Mouse (Mus musculus) duodenum, adult 2 months (tissue): ENCODE measurements around the gene Parp3. TPM values are rescaled to one million over a fixed set of nuclear protein-coding genes. Genes with fewer than 3 reads are reported as not detected.

Source experiments
- polyA plus RNA-seq: library from polyadenylated mRNA; depleted of rRNA; stranded (reverse); fragments of >200 nt; gene quantifications from 2 replicates; pipeline ENCODE4 v1.2.3, GENCODE M21; 2012; ENCODE audit warnings: low replicate concordance; rRNA removed

The Parp3 gene
- polyA plus RNA-seq: 20.4 and 31.8 TPM in 2 replicates

GRCm38 (mm10) chr9:106476924-106477484 lies at the start of gene Parp3:
Gene Parp3 (minus strand): TSS chr9:106476949.

GRCm38 (mm10) chr9:106514273-106514672 lies 37.5 kb upstream of the Parp3 start, which contains the start of gene Iqcf5:
Gene Iqcf5 (plus strand): TSS chr9:106514573.

GRCm38 (mm10) chr9:106499667-106500066 lies 22.9 kb upstream of the Parp3 start, which contains the start of gene Iqcf1:
Gene Iqcf1 (plus strand): TSS chr9:106499967.

GRCm38 (mm10) chr9:106475663-106476001 lies 1.1 kb downstream of the Parp3 start, which contains the start of gene Rrp9:
Gene Rrp9 (plus strand): TSS chr9:106475963.

GRCm38 (mm10) chr9:106465571-106466200 lies 11.1 kb downstream of the Parp3 start, which contains the start of gene Gpr62:
Gene Gpr62 (minus strand): TSS chr9:106465938.

GRCm38 (mm10) chr9:106453271-106454070 lies 23.3 kb downstream of the Parp3 start, which contains the start of gene Pcbp4:
Gene Pcbp4 (plus strand): TSS chr9:106453291.

GRCm38 (mm10) chr9:106447348-106447747 lies 29.4 kb downstream of the Parp3 start, which contains the start of the genes Abhd14b and Abhd14a:
Gene Abhd14b (plus strand): TSS chr9:106447459.
Gene Abhd14a (minus strand): TSS chr9:106447678.

GRCm38 (mm10) chr9:106429221-106430014 lies 47.3 kb downstream of the Parp3 start, which contains the start of gene Rpl29:
Gene Rpl29 (plus strand): TSS chr9:106429454.

Other genes starting within 250 kb of the Parp3 start
- 177 and 205 TPM in 2 replicates for gene Alas1, start 228.3 kb downstream of the Parp3 start, polyA plus RNA-seq
- 14.7 TPM in 2 replicates for gene Poc1a, start 195.9 kb downstream of the Parp3 start, polyA plus RNA-seq
- gene Dusp7, start 108.3 kb downstream of the Parp3 start, polyA plus RNA-seq: 14.1 and 19.8 TPM in 2 replicates
- gene Rpl29, start 47.5 kb downstream of the Parp3 start, polyA plus RNA-seq: 296 and 334 TPM in 2 replicates
- gene Acy1, start 38.6 kb downstream of the Parp3 start, polyA plus RNA-seq: 113 and 257 TPM in 2 replicates
- gene Abhd14b, start 29.5 kb downstream of the Parp3 start, polyA plus RNA-seq: 90.3 and 94.3 TPM in 2 replicates
- 25.7 and 28.4 TPM in 2 replicates for gene Abhd14a, start 29.3 kb downstream of the Parp3 start, polyA plus RNA-seq
- 25.3 and 35.3 TPM in 2 replicates for gene Pcbp4, start 23.7 kb downstream of the Parp3 start, polyA plus RNA-seq
- gene Gpr62, start 11.0 kb downstream of the Parp3 start, polyA plus RNA-seq: 0.30 and 0.56 TPM in 2 replicates
- 20.7 and 23.2 TPM in 2 replicates for gene Rrp9, start 986 bp downstream of the Parp3 start, polyA plus RNA-seq
- gene Iqcf1, start 23.0 kb upstream of the Parp3 start, polyA plus RNA-seq: not detected in 2 replicates
- not detected in 2 replicates for gene Iqcf5, start 37.6 kb upstream of the Parp3 start, polyA plus RNA-seq
- not detected in 2 replicates for gene Iqcf3, start 84.7 kb upstream of the Parp3 start, polyA plus RNA-seq
- not detected in 2 replicates for gene Iqcf4, start 94.0 kb upstream of the Parp3 start, polyA plus RNA-seq
- not detected in 2 replicates for gene Iqcf6, start 149.6 kb upstream of the Parp3 start, polyA plus RNA-seq
- 0.06 TPM in 2 replicates for gene Grm2, start 179.1 kb upstream of the Parp3 start, polyA plus RNA-seq
- 65.2 and 86.0 TPM in 2 replicates for gene Tex264, start 209.0 kb upstream of the Parp3 start, polyA plus RNA-seq